Mouse (Mus musculus) megakaryocyte, embryonic 14.5 days (primary cell): Measurements from ENCODE around the gene Slc12a6.

Experiments
- FLI1 ChIP-seq: IDR thresholded peaks from 2 replicates; pipeline ENCODE4 v1.6.1; 2012; ENCODE audit warnings: low read length, inconsistent platforms, mixed read lengths
- GATA1 ChIP-seq: IDR thresholded peaks from 3 replicates; pipeline ENCODE4 v1.6.1; 2012; ENCODE audit warnings: mixed read lengths, low read length, inconsistent platforms, borderline replicate concordance

- TF ChIP-seq GATA1 (no peak), FLI1 (no peak)
Observed at GRCm38 (mm10) chr2:112309161-112309600, 43.6 kb downstream of the Slc12a6 start.
